Mouse (Mus musculus) CD4-positive, CD25-positive, alpha-beta regulatory T cell, adult 2 months (primary cell): Measurements from ENCODE around the gene Pam.
A peak's percentile ranks its signal among the peaks of the same experiment; 100 is the strongest.
"Not testable (repeated sequence)": the region's sequence is repeated elsewhere in the genome, so short reads cannot be mapped to it uniquely, and the experiment has no call there.

Source experiments
- DNase-seq: peaks from one replicate; pipeline ENCODE4 v3.0.0-alpha.2; 2012; ENCODE audit warnings: low read depth, low spot score

Gene Pam

GRCm38 (mm10) chr1:98038252-98038651 is 57.2 kb downstream of the Pam start:
- no peak for DNase-seq

DNA sequence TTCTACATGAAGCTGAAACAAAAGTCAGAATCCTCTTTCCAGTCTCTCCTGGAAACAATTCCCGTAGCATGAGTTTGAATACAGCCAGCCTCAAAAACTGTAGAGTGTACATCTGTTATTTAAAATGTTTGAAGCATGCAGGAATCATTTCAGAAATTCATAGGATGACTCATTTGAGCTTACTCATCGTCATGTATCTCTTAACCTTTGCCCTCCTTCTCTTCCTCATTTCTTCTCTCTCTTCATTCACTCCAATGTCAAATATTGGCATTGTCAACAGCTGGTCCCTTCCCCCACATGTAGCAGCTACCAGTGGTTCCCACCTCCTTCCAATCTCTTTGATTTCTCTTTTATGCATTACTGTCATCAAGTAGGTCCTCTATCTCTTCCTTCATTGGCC is 59.7 kb downstream of the Pam start:
- DNase-seq: no peak

DNA sequence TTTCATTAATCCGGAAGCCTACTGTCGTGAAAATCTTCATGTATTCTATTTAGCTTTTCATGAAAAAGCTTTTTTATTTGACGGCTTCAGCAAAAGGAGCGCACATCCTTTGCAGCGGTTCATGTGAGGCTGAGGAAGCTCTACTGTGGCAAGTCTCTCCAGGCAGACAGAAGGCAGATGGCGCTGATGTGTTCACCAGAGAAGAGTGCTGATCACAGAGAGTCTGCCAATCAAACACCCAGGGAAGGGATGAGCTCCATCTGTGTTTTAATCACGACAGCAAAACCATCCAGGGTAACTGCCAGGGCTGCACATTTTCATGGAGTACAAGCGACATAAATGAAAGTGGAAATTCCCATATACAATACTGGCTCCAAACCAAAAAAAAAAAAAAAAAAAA is 63.6 kb downstream of the Pam start:
- DNase-seq: no peak

DNA sequence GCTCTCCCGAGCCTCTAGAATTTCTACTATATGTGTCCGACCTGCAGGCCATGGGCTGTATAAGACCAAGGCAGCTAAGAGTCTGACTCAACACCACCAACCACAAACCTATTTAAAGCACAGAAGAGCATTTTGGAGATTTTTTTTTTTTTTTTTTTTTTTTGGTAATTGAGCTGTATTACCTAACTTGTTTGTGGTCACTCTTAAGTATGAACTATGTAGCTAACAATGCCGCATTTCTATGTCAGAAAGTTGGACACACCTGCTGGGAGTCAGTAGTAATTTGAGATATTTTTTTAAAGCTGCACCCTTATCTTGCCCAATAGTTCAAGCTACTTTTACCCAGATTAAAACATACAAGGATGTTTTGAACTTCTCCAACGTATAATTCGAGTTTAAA is 66.4 kb downstream of the Pam start:
- no peak for DNase-seq

DNA sequence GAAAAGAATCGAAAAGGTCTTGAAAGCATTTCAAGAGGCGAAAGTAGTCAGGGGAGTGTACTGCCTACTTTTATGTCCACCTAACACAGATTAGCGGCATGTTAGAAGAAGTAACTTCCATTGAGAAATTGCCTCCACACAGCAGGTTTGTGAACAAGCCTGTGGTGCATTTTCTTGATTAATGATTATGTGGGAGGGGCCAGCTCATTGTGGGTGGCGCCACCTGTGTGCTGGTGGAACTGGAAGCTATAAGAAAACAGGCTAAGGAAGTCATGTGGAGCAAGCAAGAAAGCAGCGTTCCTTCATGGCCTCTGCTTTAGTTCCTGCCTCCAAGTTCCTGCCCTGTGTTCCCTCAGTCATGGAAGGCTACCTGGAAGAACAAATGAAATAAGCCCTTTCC is 67.0 kb downstream of the Pam start:
- DNase-seq: no peak

GRCm38 (mm10) chr1:98027959-98028358 is 67.5 kb downstream of the Pam start:
- DNase-seq: no peak

DNA sequence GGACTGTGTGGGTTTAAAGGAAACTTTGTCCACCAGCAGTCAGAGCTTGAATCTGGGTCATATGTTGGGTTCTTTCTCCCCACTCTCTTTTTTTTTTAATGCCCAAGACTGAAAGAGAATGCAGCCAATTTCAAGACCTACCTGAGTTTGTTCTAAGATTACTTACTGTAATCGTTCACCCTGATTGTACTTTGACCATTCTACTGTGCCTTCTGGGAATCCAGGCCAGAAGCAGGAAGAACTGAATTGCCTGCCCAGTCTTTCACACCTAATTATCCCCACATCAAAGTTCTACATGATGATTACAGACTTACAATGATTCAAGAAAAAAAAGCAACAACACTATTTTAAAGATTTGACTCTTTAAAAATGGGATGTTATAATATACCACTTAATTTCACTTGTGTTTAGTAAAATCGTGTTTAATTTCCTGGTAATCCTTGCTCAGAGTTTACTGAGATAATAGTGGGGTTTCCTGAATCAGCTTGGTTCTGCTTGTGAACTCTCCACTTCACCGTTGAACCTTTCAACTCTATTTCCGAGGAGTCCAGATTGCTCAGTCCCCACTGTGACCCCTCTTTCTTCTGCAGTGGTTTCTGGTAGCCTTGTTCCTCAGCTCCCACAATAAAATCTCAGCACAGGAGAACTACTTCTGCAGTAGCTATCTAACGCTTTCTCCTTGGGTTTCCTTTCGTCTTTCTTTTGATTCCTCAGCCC is 69.4 kb downstream of the Pam start:
- no peak for DNase-seq

- DNase-seq: no peak
Observed at GRCm38 (mm10) chr1:98023866-98024265, 71.6 kb downstream of the Pam start.

GRCm38 (mm10) chr1:98018987-98019386 is 76.5 kb downstream of the Pam start:
- no peak for DNase-seq

DNA sequence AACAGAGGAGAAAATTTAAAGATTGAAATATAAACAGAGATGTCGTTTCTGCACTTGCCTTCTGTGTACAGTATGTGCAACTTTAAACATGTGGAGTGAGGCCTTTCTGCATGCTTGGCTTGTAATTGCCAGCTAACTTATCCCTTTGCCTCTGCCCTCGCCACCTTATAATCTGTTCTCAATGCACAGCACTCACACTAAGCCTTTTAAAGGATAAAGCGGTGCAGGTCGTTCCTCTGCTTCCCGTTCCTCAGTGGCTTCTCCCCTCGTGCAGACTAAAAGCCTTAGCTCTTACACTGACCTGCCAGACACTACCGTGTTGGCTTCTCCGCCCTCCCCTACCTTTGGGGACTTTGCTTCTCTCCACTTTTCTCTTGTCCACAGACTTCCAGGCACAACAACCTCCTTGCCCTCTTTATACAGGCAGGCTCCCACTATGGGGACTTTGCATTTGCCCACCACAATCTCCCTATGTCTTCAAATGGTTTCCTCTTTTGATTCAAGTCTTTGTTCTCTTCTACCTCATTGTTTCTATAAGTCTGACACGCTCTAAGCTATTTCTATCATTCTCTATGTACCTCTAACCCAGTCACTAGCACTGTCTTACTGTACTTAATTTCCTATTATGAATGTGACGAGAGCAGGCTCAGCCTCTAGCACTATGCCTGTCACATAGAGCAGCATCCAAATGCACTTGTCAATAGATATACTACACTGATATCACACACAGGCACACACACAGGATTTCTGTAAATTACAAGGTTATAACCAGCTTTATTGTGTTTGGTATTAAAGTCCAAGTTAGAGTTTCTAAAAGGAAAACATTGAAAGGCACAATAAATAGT is 79.2 kb downstream of the Pam start:
- no peak for DNase-seq

- DNase-seq: no peak
Observed at GRCm38 (mm10) chr1:98015564-98015963, 79.9 kb downstream of the Pam start.

DNA sequence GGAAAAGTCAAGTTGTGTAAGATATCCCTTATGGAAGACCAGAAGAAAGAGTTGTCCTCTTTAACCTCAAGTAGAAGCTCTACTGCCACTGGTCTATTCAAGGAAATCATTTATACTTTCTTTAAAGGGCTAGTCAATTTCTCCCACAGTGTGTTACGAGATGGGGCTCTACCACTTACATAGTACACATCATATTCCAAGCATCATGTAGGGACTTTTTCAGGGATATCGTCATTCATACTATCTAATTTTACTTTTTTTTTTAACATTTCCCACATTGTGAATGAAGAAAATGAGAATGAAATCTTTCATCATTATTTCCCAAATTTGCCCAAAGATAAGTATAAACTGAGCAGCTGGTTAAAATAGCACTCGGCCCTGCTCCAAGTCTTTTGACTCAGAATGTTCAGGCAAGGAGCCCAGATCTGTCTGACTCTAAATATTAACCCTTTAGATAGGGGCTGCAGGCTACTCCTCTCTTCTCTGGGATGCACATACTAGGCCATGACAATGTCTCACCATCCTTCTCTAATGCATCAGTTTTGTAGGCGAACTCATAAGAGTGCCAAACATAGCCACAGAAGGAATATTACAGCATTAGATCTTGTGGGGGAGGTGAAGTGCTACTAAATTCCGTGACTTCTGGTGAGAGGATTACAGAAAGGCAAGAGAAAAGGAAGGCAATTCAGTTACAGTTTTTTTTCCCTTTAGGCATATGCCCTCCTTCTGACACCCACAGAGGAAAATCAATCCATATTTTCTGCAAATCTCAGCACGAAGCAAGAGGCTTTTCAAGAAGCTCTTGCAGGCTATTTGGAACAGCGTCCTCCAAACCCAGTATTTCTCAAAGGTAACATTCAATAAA is 92.7 kb downstream of the Pam start:
- DNase-seq: no peak

DNA sequence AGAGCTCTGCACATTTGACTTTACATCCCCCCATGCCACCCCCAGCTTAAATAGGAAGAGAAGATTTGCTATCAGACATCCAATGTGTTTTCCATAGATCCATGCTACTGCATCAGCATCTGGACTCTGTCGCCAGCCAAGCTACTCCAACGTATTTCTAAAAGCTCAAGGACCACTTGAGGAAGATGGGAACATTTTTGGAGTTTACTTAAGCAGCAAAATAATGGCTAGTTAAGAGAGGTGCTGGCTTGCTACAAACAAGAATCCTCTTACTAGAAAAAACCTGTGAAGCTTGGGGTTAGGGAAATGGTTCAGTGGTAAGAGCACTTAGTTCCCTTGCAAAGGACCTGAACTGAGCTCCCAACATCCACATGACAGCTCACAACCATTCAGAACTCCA is 96.0 kb downstream of the Pam start:
- DNase-seq: no peak

GRCm38 (mm10) chr1:97998961-97999360 is 96.5 kb downstream of the Pam start:
- DNase-seq: not testable (repeated sequence)

DNA sequence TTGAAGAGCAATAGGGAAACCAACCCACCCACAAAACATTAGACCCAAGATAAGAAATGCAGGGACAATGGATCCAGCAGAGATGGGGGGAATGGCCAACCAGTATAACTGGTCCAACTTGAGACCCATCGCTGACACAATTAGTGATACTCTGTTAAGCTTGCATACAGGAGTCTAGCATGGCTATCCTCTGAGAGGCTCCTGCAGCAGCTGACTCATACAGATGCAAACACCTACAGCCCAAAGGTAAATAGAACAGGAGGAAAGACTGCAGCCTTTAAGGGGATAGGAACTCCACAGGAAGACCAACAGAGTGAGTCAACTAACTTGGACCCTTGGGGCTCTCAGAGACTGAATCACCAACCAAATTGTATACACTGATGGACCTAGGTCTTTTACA is 98.4 kb downstream of the Pam start:
- no peak for DNase-seq

GRCm38 (mm10) chr1:97991976-97992375 is 103.5 kb downstream of the Pam start:
- no peak for DNase-seq

DNA sequence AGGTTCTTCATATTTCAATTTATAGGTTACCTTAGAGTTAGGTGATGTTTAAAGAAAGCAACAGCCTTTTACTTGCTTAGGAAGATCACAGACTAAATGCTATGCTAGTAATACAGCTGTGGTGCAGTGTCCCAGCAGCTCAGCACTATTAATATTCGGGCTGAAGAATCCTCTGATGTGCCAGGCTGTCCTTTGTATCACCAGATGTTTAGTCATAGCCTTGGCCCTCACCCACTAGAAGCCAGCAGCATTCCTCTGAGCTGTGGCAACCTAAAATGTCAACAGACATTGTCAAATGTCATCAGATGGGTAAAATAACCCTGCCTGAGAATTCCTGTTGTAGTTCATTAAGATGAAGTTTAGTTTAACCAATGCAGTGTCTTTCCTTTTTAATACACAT is 112.3 kb downstream of the Pam start:
- no peak for DNase-seq

DNA sequence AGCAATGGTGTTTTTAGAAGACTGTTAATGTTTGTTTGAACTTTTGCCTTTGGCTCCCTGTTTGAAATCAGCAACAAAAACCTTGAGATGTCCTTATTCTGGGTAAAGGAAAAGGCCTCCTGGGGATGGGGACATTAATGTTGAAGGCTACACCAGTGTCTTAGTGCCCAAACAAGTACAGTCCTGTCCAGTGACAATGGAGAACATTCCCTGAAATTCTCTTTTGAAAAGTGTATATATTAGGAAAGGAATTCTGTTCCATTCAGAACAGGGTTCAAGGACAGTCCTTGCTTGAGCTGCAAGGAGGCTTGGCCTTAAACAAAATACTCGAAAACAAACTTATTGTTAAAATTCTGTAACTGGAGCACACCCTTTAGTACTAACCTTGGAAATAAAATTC is 116.0 kb downstream of the Pam start:
- no peak for DNase-seq

DNA sequence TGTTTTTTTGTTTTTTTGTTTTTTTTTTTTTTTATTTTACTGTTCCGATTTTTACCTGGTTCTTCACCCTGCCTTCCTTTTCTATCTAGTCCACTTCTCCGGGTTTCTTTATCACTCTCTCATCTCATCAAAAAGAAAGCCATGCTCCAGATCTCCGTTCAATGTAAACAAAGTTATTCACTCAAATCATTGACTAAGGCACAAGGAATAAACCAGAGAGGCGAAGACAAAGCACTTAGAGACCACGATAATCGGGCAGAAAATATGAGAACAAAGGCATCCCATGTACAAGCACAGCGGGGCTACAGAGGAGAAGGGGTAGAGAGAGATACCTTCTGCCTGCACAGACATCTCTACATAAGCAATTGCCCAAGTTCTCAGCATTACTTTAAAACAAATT is 117.9 kb downstream of the Pam start:
- no peak for DNase-seq

DNA sequence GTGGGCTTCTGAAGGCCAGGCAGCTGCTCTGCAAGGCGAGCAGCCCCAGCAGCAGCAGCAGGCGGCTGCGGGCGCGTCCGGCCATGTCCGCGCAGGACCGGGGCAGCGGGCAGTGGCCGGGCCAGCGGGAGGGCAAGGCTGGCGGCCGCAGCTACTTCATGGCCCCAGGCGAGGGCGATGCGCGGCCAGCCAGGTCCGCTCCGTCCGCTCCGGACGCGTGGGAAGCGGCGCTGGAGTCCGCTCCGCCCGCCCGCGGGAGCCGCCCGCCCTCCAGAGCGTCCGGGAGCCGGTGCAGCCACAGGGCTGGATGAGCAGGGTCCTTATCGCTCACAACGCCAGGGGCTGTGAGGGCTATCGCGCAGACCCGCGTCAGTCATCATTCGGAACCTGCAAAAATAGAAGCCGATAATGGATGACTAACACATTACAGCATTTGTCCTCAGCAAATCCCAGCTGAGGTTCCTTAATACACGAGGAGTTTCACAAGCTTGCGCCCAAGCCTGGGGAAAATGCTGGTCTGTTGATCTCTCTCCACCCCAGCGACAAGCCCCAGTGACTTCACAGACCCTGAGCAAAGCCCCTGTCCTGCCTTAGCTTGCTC is 118.5 kb downstream of the Pam start:
- peak; percentile 2 for DNase-seq

- DNase-seq: no peak
Observed at GRCm38 (mm10) chr1:97976072-97976471, 119.4 kb downstream of the Pam start.

GRCm38 (mm10) chr1:97974968-97975367 is 120.5 kb downstream of the Pam start:
- no peak for DNase-seq
